Mouse (Mus musculus) central nervous system, embryonic 14 days (tissue): Measurements from ENCODE around the gene Cd163l1. TPM values are rescaled to one million over a fixed set of nuclear protein-coding genes. Genes with fewer than 3 reads are reported as not detected.

Experiments
- polyA plus RNA-seq: library from polyadenylated mRNA; depleted of rRNA; stranded (reverse); fragments of >200 nt; gene quantifications from 2 replicates; pipeline ENCODE4 v1.2.3, GENCODE M21; 2012; rRNA removed

The Cd163l1 gene
- polyA plus RNA-seq: 0.18 TPM in 1 of 2 replicates, not detected in the other

DNA sequence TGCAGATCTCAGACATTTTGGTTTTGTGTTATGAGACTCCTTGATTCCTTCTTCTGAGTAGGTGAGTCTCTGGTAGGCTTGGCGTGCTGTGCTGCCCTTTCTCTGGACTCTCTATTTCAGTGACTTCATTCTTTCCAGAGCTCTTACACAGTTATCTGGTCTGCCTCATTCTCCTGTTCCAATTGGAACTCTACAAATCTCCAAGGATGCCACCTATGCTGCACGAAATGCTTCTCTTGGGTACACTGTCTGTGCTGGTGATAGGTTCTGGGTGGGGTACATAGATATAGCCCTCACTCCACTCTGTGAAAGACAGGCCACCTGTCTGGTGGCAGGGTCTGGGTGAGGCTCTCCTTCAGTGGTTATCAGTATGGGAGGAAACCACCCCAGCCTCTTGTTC, at the start of gene Cd163l1:
Cd163l1 (plus strand) TSS at position 301 of the 400 bp plus-strand sequence.

DNA sequence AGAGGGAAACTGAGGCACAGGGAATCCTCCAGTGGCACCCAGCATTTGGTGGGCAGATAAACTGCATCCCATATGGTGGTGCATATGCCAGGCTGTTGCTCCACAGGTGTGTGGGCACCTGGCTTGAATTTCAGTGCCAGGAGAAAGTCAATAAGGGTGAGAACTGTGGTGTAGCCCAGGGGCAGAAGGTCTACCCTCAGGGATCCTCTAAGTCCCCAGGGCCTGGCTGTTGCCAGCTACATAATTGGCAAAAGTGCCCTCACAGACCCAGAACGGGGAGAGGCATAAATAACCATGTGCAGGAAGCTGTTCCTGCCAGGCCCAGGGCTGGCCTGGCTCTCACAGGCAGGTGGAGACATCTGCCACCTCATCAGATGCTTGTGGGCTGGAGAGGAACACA, 45.1 kb upstream of the Cd163l1 start, which contains the start of gene Olfr523:
Olfr523 (plus strand) TSS at position 282 of the 400 bp plus-strand sequence.

DNA sequence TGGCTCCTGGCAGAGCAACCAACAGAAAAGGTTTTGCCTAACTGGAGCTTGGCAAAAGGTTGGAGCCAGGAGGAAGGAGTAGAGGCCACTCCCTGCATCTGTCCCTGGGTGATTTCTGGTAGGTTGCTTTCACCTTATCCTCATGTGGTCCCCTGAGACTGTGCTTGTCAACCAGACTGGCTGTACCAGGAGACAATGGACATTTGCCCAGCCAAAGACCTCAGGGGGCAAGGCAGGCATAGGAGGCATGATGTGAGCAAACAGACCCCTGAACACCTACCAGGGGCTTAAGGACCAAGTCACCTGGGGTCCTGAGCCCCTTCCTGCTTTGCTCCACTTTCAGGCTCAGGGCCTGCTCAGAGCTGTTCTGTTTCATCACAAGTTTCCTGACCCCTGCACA, 12.2 kb upstream of the Cd163l1 start, which contains the start of gene Olfr524:
Olfr524 (minus strand) TSS at position 101 of the 400 bp plus-strand sequence.

DNA sequence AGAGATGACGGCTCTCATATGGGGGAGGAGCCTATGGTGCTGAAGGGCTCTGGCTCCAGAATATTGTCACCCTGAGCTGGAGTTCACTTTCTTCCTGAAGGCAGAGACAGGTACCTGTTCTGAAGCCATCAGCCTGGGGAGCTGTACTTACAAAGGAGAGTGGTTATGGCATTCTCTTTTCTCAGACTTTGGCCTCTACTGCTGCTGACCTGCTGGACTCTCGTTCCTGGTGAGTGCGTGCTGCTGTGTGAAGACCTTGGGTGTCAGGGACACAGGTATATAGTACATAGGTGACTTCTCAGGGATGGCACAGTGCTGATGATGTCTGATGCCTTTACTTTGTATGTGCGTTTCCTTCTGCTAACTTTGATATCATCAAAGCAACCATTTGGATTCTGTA, 29.1 kb downstream of the Cd163l1 start, which contains the start of gene 5830411N06Rik:
5830411N06Rik (plus strand) TSS at position 69 of the 400 bp plus-strand sequence.

Other genes with a start within 250 kb of the Cd163l1 start
- gene 6430531B16Rik, start 239.5 kb upstream of the Cd163l1 start, polyA plus RNA-seq: 0.63 and 0.80 TPM in 2 replicates
- gene Adam8, start 225.7 kb upstream of the Cd163l1 start, polyA plus RNA-seq: 10.7 and 11.6 TPM in 2 replicates
- gene Zfp511, start 181.9 kb upstream of the Cd163l1 start, polyA plus RNA-seq: 80.8 and 92.4 TPM in 2 replicates
- gene Tubgcp2, start 181.6 kb upstream of the Cd163l1 start, polyA plus RNA-seq: 68.6 and 73.6 TPM in 2 replicates
- 1.9 and 3.0 TPM in 2 replicates for gene Msx3, start 169.2 kb upstream of the Cd163l1 start, polyA plus RNA-seq
- 107 and 113 TPM in 2 replicates for gene Caly, start 135.7 kb upstream of the Cd163l1 start, polyA plus RNA-seq
- 0.20 and 0.40 TPM in 2 replicates for gene Prap1, start 124.9 kb upstream of the Cd163l1 start, polyA plus RNA-seq
- gene Fuom, start 115.8 kb upstream of the Cd163l1 start, polyA plus RNA-seq: 22.9 and 26.7 TPM in 2 replicates
- 5.2 and 6.3 TPM in 2 replicates for gene Paox, start 102.5 kb upstream of the Cd163l1 start, polyA plus RNA-seq
- 86.8 and 98.6 TPM in 2 replicates for gene Echs1, start 101.8 kb upstream of the Cd163l1 start, polyA plus RNA-seq
- 40.2 and 41.2 TPM in 2 replicates for gene Mtg1, start 80.7 kb upstream of the Cd163l1 start, polyA plus RNA-seq
- 8.6 and 9.2 TPM in 2 replicates for gene Sprn, start 63.4 kb upstream of the Cd163l1 start, polyA plus RNA-seq
- gene Olfr522, start 53.5 kb upstream of the Cd163l1 start, polyA plus RNA-seq: not detected in 2 replicates
- gene Olfr523, start 45.0 kb upstream of the Cd163l1 start, polyA plus RNA-seq: not detected in 2 replicates
- gene Olfr524, start 12.3 kb upstream of the Cd163l1 start, polyA plus RNA-seq: not detected in 2 replicates
- gene 5830411N06Rik, start 29.0 kb downstream of the Cd163l1 start, polyA plus RNA-seq: not detected in 2 replicates
- gene Olfr525, start 102.6 kb downstream of the Cd163l1 start, polyA plus RNA-seq: not detected in 2 replicates
- not detected in 2 replicates for gene Olfr527, start 115.8 kb downstream of the Cd163l1 start, polyA plus RNA-seq
- gene Olfr60, start 143.4 kb downstream of the Cd163l1 start, polyA plus RNA-seq: not detected in 2 replicates
- not detected in 2 replicates for gene Olfr530, start 158.1 kb downstream of the Cd163l1 start, polyA plus RNA-seq
- not detected in 2 replicates for gene Olfr531, start 184.7 kb downstream of the Cd163l1 start, polyA plus RNA-seq
- not detected in 2 replicates for gene Olfr532, start 203.4 kb downstream of the Cd163l1 start, polyA plus RNA-seq
- not detected in 2 replicates for gene Olfr533, start 245.1 kb downstream of the Cd163l1 start, polyA plus RNA-seq